Mouse (Mus musculus): Measurements from ENCODE around the gene Cdipt. TPM values are rescaled to one million over a fixed set of nuclear protein-coding genes. Genes with fewer than 3 reads are reported as not detected.
A peak's percentile ranks its signal among the peaks of the same experiment; 100 is the strongest.

The Cdipt gene
- total and polyA plus RNA-seq, 2 experiments from 2014 or later = 142 to 244 TPM

- peaks cover 15% of the 10 kb centered on the region for H3K36me3 ChIP-seq (ENCODE audit: insufficient read depth, low read length)
- DNase-seq (ENCODE audit: low spot score) (peak; percentile 37), ATAC-seq (ENCODE audit: low FRiP score) (no peak)
- no peak for TF ChIP-seq CTCF (IDR thresholded peaks at IDR 0.05)
- no peaks in the 10 kb centered on the region for H3K9me3 ChIP-seq (ENCODE audit: low read length)
- 37% methylated on average over 5 of the region's 5 CpGs for WGBS
- peak overlapping the region; percentile 71 for H3K4me2 ChIP-seq (ENCODE audit: low read depth, low read length, poor library complexity, severe bottlenecking)
- H3K4me3 ChIP-seq (ENCODE audit: low read depth, low read length) = peak overlapping the region; percentile 63
- H3K27me3 ChIP-seq (ENCODE audit: insufficient read depth, low read length) = no peaks in the 10 kb centered on the region
- H3K27ac ChIP-seq (ENCODE audit: low read depth, low read length) = peak overlapping the region; percentile 82
- peaks cover 42% of the 10 kb centered on the region for H3K4me1 ChIP-seq (ENCODE audit: insufficient read depth, low read length)
- peak overlapping the region; percentile 79; the same call in 1 of the 2 replicates for H3K9ac ChIP-seq (replicated peaks; ENCODE audit: low read length, poor library complexity, severe bottlenecking)
These were observed 46.1 kb downstream of the Cdipt start for GRCm38 (mm10) chr7:127021563-127022527.

GRCm38 (mm10) chr7:127022528-127023271 lies 47.0 kb downstream of the Cdipt start:
- DNase-seq (ENCODE audit: low spot score) = no peak
- H3K4me3 ChIP-seq (ENCODE audit: low read depth, low read length) = peak overlapping the region; percentile 90

GRCm38 (mm10) chr7:127023272-127023691 lies 47.6 kb downstream of the Cdipt start:
- TF ChIP-seq CTCF (IDR thresholded peaks at IDR 0.05) = no peak
- peak overlapping the region; percentile 96 for H3K9ac ChIP-seq (replicated peaks; ENCODE audit: low read length, poor library complexity, severe bottlenecking)
- no peak for ATAC-seq (ENCODE audit: low FRiP score)

More at GRCm38 (mm10) chr7:127022528-127023271, 47.0 kb downstream of the Cdipt start:
- peaks cover 42% of the 10 kb centered on the region for H3K4me1 ChIP-seq (ENCODE audit: insufficient read depth, low read length)
- H3K27me3 ChIP-seq (ENCODE audit: insufficient read depth, low read length) = no peaks in the 10 kb centered on the region
- peak overlapping the region; percentile 76 for H3K4me2 ChIP-seq (ENCODE audit: low read depth, low read length, poor library complexity, severe bottlenecking)
- peak overlapping the region; percentile 96 for H3K9ac ChIP-seq (replicated peaks; ENCODE audit: low read length, poor library complexity, severe bottlenecking)
- no peaks in the 10 kb centered on the region for H3K9me3 ChIP-seq (ENCODE audit: low read length)
- no peak for TF ChIP-seq CTCF (IDR thresholded peaks at IDR 0.05)
- no peak for ATAC-seq (ENCODE audit: low FRiP score)
- peaks cover 15% of the 10 kb centered on the region for H3K36me3 ChIP-seq (ENCODE audit: insufficient read depth, low read length)
- peak overlapping the region; percentile 82; the same call in 1 of the 2 replicates for H3K27ac ChIP-seq (ENCODE audit: low read depth, low read length)
- WGBS = 81% methylated on average over 7 of the region's 7 CpGs

GRCm38 (mm10) chr7:127023896-127024690 lies 48.4 kb downstream of the Cdipt start:
- TF ChIP-seq CTCF (IDR thresholded peaks at IDR 0.05) = no peak
- Histone ChIP-seq H3K27ac (ENCODE audit: low read depth, low read length) (peak overlapping the region; percentile 99), H3K9me3 (ENCODE audit: low read length) (no peaks in the 10 kb centered on the region), H3K4me2 (ENCODE audit: low read depth, low read length, poor library complexity, severe bottlenecking) (peak overlapping the region; percentile 76), H3K4me3 (ENCODE audit: low read depth, low read length) (peak overlapping the region; percentile 90), H3K9ac (replicated peaks; ENCODE audit: low read length, poor library complexity, severe bottlenecking) (peak overlapping the region; percentile 96), H3K36me3 (ENCODE audit: insufficient read depth, low read length) (peaks cover 15% of the 10 kb centered on the region), H3K27me3 (ENCODE audit: insufficient read depth, low read length) (no peaks in the 10 kb centered on the region), H3K4me1 (ENCODE audit: insufficient read depth, low read length) (peaks cover 36% of the 10 kb centered on the region)
- 19% methylated on average over 19 of the region's 19 CpGs for WGBS
- DNase-seq (ENCODE audit: low spot score) (no peak), ATAC-seq (ENCODE audit: low FRiP score) (no peak)

More at GRCm38 (mm10) chr7:127023272-127023691, 47.6 kb downstream of the Cdipt start:
- Histone ChIP-seq H3K27me3 (ENCODE audit: insufficient read depth, low read length) (no peaks in the 10 kb centered on the region), H3K4me3 (ENCODE audit: low read depth, low read length) (peak overlapping the region; percentile 90), H3K9me3 (ENCODE audit: low read length) (no peaks in the 10 kb centered on the region), H3K27ac (ENCODE audit: low read depth, low read length) (peak overlapping the region; percentile 9; the same call in 1 of the 2 replicates), H3K4me1 (ENCODE audit: insufficient read depth, low read length) (peaks cover 42% of the 10 kb centered on the region), H3K36me3 (ENCODE audit: insufficient read depth, low read length) (peaks cover 15% of the 10 kb centered on the region), H3K4me2 (ENCODE audit: low read depth, low read length, poor library complexity, severe bottlenecking) (peak overlapping the region; percentile 76)
- DNase-seq (ENCODE audit: low spot score) = no peak
- WGBS = 69% methylated on average over 13 of the region's 13 CpGs
